9 mouse cellular contexts compared by ENCODE assay signal in the genomic region with DNA sequence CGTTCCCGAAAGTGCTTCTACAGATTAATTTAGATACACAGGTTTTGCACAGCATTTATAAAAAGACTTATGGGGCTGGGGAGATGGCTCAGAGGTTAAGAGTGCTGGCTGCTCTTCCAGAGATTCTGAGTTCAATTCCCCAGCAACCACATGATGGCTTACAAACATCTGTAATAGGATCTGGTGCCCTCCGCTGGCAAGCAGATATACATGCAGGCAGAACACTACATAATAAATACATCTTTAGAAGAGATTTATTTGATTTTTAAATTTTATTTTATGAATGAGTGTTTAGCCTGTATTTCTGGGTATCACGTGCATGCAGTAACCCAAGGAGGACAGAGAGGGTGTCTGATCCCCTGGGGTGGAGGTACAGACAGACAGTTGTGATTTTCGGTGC. TPM values are rescaled to one million over a fixed set of nuclear protein-coding genes. Genes with fewer than 3 reads are reported as not detected.
DNase-seq lines count a peak whose midpoint lies in the region; ATAC-seq and TF ChIP-seq lines count a peak whose summit lies in the region.
"Had no signal": no experiment of that assay in that cellular context is flagged by ENCODE, and none has a peak within 500 bp of the region (broad histone marks: within the 10 kb centered on the region; RNA-seq: fewer than 3 reads in every experiment).

No protein-coding gene starts in this region.

- peak; percentile 20; the same call in 1 of the 2 replicates for TF ChIP-seq CTCF in liver, embryonic 14.5 days (IDR thresholded peaks at IDR 0.05; ENCODE audit: low read depth)

- no peak for TF ChIP-seq EP300 in liver, embryonic 14.5 days (IDR thresholded peaks at IDR 0.05; ENCODE audit: low read depth)

- WGBS in forebrain, embryonic 14.5 days, result 92% methylated on average over 5 of the region's 5 CpGs
- 87% methylated on average over 5 of the region's 5 CpGs for WGBS in forebrain, embryonic 13.5 days
- WGBS in liver, embryonic 14.5 days (ENCODE audit: insufficient replicate concordance), result 63% methylated on average over 5 of the region's 5 CpGs

- no peak overlapping the region for H3K4me3 ChIP-seq in forebrain, embryonic 14.5 days (ENCODE audit: low read depth, low read length)
- H3K4me3 ChIP-seq in forebrain, embryonic 13.5 days, result no peak overlapping the region
- no peak overlapping the region for H3K4me3 ChIP-seq in liver, embryonic 14.5 days (ENCODE audit: insufficient read depth in 1 of 2, low read depth in 2 of 2, low read length in 2 of 2)
- H3K4me3 ChIP-seq: hindbrain, embryonic 10.5 days had no signal

- peak; percentile 16 for DNase-seq in forebrain, embryonic 14.5 days (ENCODE audit: low spot score)
- no peak for DNase-seq in liver, embryonic 14.5 days (ENCODE audit: low read depth in 3 of 3, low spot score in 3 of 3)
- no peak for DNase-seq in liver
- peak; percentile 29 for DNase-seq in R1 (ENCODE audit: low read depth, low spot score)
- no peak for DNase-seq in left cerebral cortex, adult 11 months (ENCODE audit: low spot score)
- no peak for DNase-seq in left cerebral cortex, postnatal 4 days

- no peak overlapping the region for H3K27ac ChIP-seq in forebrain, embryonic 14.5 days (ENCODE audit: low read depth, low read length)
- no peak overlapping the region for H3K27ac ChIP-seq in forebrain, embryonic 13.5 days
- H3K27ac ChIP-seq in liver, embryonic 14.5 days, result no peak overlapping the region
- H3K27ac ChIP-seq: hindbrain, embryonic 10.5 days had no signal

- H3K27me3 ChIP-seq in forebrain, embryonic 14.5 days (replicated peaks; ENCODE audit: control insufficient read depth, insufficient read depth, low read length), result no peaks in the 10 kb centered on the region
- H3K27me3 ChIP-seq in forebrain, embryonic 13.5 days, result no peaks in the 10 kb centered on the region
- no peaks in the 10 kb centered on the region for H3K27me3 ChIP-seq in liver, embryonic 14.5 days (ENCODE audit: control insufficient read depth, insufficient read depth, low read length)

- H3K36me3 ChIP-seq in forebrain, embryonic 14.5 days (ENCODE audit: control insufficient read depth, insufficient read depth, low read length), result 0 out of 2 replicates have a peak, but pooled peaks cover 5% of the 10 kb centered on the region
- H3K36me3 ChIP-seq in forebrain, embryonic 13.5 days (ENCODE audit: poor library complexity, severe bottlenecking), result peaks cover 7% of the 10 kb centered on the region; the same call in 1 of the 2 replicates
- H3K36me3 ChIP-seq in liver, embryonic 14.5 days (replicated peaks; ENCODE audit: control insufficient read depth, insufficient read depth, low read depth), result no peaks in the 10 kb centered on the region

- H3K4me1 ChIP-seq in forebrain, embryonic 14.5 days (ENCODE audit: control insufficient read depth, insufficient read depth, low read length), result no peaks in the 10 kb centered on the region
- H3K4me1 ChIP-seq in forebrain, embryonic 13.5 days, result no peaks in the 10 kb centered on the region
- 0 out of 4 replicates have a peak, but pooled peaks cover 0 to 2% of the 10 kb centered on the region in 2 experiments for H3K4me1 ChIP-seq in liver, embryonic 14.5 days (replicated peaks; ENCODE audit: control insufficient read depth in 2 of 2, insufficient read depth in 2 of 2, low read length in 1 of 2)
- H3K4me1 ChIP-seq: hindbrain, embryonic 10.5 days had no signal

- H3K9me3 ChIP-seq in forebrain, embryonic 14.5 days (replicated peaks; ENCODE audit: control insufficient read depth, low read length), result no peaks in the 10 kb centered on the region
- H3K9me3 ChIP-seq in forebrain, embryonic 13.5 days (replicated peaks), result no peaks in the 10 kb centered on the region
- H3K9me3 ChIP-seq in liver, embryonic 14.5 days (ENCODE audit: control insufficient read depth, low read length), result no peaks in the 10 kb centered on the region
- H3K9me3 ChIP-seq: hindbrain, embryonic 10.5 days had no signal

- ATAC-seq in forebrain, embryonic 14.5 days, result no peak
- ATAC-seq in forebrain, embryonic 13.5 days, result no peak
- ATAC-seq in liver, embryonic 14.5 days (ENCODE audit: insufficient read depth), result no peak
- 0 out of 2 replicates have a peak, but pooled peaks have one; percentile 46 for ATAC-seq in neutrophil, adult 5-6 weeks (ENCODE audit: extremely low read depth, insufficient number of reproducible peaks, low FRiP score, poor library complexity, severe bottlenecking)

- no peak overlapping the region for H3K4me2 ChIP-seq in forebrain, embryonic 14.5 days (ENCODE audit: low read length)
- no peak overlapping the region for H3K4me2 ChIP-seq in forebrain, embryonic 13.5 days
- no peak overlapping the region for H3K4me2 ChIP-seq in liver, embryonic 14.5 days (ENCODE audit: low read depth)

- no peak overlapping the region for H3K9ac ChIP-seq in forebrain, embryonic 14.5 days (ENCODE audit: low read length)
- H3K9ac ChIP-seq in forebrain, embryonic 13.5 days, result no peak overlapping the region
- no peak overlapping the region for H3K9ac ChIP-seq in liver, embryonic 14.5 days (replicated peaks)

- intact Hi-C loops in left cerebral cortex, postnatal 4 days (cut with DNase I), result loop anchor here (10.0 kb wide), 1 partner anchor 179 kb away; a partner anchor contains a TSS

RNA-seq across cellular contexts. Expression of a gene that starts 9.9 kb away (rescaled TPM):
- 18.0 and 19.4 TPM in 2 replicates for polyA plus RNA-seq in forebrain, embryonic 14.5 days (2014; fragmentation: Nextera tagmentation; extraction: Ambion mirVana)
- 14.4 TPM in 2 replicates for polyA plus RNA-seq in forebrain, embryonic 13.5 days (2015; fragmentation: Nextera tagmentation; extraction: Ambion mirVana)
- polyA plus RNA-seq in liver, embryonic 14.5 days (2012; rRNA removed), result 0.87 and 2.2 TPM in 2 replicates
- polyA plus RNA-seq in liver, embryonic 14.5 days (2014; fragmentation: Nextera tagmentation; extraction: Ambion mirVana), result 2.9 and 3.1 TPM in 2 replicates
- total RNA-seq in neutrophil, adult 5-6 weeks (2017), result 30.6 and 31.2 TPM in 2 replicates
- total RNA-seq in left cerebral cortex, postnatal 4 days (2021), result 10 to 100 TPM; 38.6 to 43.5 TPM

Comparison
In these comparisons a context has a peak if more than half of its experiments do, and no peak if none do; other contexts are left out.
1. DNase-seq: peak in forebrain, embryonic 14.5 days (single experiment) and R1 (single experiment); none in liver, embryonic 14.5 days (0 of 3), liver (single experiment), left cerebral cortex, adult 11 months (single experiment) and left cerebral cortex, postnatal 4 days (single experiment).